Mouse (Mus musculus): ENCODE data around the gene Ubb. TPM values are rescaled to one million over a fixed set of nuclear protein-coding genes. Genes with fewer than 3 reads are reported as not detected.

Ubb gene
- polyA plus RNA-seq, 1 experiment from 2014 or later: 3,178 TPM

DNA sequence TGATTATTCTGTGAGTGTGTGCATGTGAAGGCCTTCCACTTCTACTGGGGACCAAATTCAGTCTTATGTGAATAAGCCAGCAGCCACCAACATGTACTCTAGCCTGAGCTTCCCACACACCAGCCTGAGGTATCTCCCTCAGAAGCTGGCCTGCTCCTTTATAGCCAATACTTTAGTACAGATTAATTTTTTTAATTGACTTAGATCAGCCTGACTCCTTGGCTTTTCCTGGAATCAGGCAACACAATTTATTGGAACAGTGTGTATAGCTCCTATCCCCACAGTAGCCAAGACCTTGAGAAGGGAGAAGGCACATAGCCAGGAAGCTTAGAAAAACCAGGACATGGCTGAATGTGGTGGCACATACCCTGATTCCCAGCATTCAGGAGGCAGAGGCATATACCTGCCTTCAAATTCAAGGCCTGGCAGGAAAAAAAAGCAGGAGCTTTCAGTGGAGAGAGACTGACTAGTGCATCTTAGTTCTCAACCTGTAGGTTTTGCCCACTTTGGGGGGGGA is 5.0 kb downstream of the Ubb start:
- Histone ChIP-seq H3K4me2 (replicated peaks; ENCODE audit: low read depth, low read length) (no peak overlapping the region), H3K27ac (ENCODE audit: low read depth, low read length) (0 out of 2 replicates have a peak overlapping the region, but pooled peaks have one; percentile 13), H3K9ac (ENCODE audit: low read depth, low read length) (no peak overlapping the region), H3K27me3 (ENCODE audit: control insufficient read depth, insufficient read depth, low read length) (no peaks in the 10 kb centered on the region), H3K9me3 (ENCODE audit: control insufficient read depth, low read length) (no peaks in the 10 kb centered on the region), H3K36me3 (ENCODE audit: control insufficient read depth, insufficient read depth, low read length) (peaks cover 26% of the 10 kb centered on the region), H3K4me3 (ENCODE audit: low read length) (no peak overlapping the region), H3K4me1 (ENCODE audit: control insufficient read depth, insufficient read depth, low read length) (peaks cover 20% of the 10 kb centered on the region)
- ATAC-seq (ENCODE audit: low FRiP score, low TSS enrichment): no peak

DNA sequence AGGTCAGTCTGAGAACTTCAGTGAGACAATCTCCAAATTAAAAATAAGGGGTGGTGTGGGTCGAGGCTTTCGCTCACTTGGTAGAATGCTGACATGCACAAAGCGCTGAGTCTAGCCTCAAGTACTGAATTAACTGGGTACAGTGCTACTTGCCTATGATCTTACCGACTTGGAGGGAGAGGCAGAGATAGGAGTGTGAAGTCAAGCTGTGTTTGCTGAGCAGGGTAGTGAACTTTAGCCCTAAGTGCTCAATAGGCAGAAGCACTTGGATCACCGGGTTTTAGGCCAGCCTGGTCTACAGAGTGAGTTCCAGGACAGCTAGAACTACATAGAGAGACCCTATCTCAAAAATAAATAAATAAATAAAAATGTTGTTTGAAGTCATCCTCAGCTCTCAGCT is 6.2 kb downstream of the Ubb start:
- Histone ChIP-seq H3K36me3 (ENCODE audit: control insufficient read depth, insufficient read depth, low read length) (peaks cover 26% of the 10 kb centered on the region), H3K9me3 (ENCODE audit: control insufficient read depth, low read length) (no peaks in the 10 kb centered on the region), H3K4me3 (ENCODE audit: low read length) (no peak overlapping the region), H3K4me1 (ENCODE audit: control insufficient read depth, insufficient read depth, low read length) (peaks cover 20% of the 10 kb centered on the region), H3K27me3 (ENCODE audit: control insufficient read depth, insufficient read depth, low read length) (no peaks in the 10 kb centered on the region), H3K4me2 (replicated peaks; ENCODE audit: low read depth, low read length) (no peak overlapping the region), H3K27ac (ENCODE audit: low read depth, low read length) (no peak overlapping the region), H3K9ac (ENCODE audit: low read depth, low read length) (no peak overlapping the region)
- WGBS: 68% methylated on average over 5 of the region's 5 CpGs
- no peak for ATAC-seq (ENCODE audit: low FRiP score, low TSS enrichment)

- Histone ChIP-seq H3K27ac (ENCODE audit: low read depth, low read length) (no peak overlapping the region), H3K4me2 (replicated peaks; ENCODE audit: low read depth, low read length) (no peak overlapping the region)
- ATAC-seq (ENCODE audit: low FRiP score, low TSS enrichment): no peak
These were observed 7.2 kb downstream of the Ubb start for GRCm38 (mm10) chr11:62558152-62558551.

DNA sequence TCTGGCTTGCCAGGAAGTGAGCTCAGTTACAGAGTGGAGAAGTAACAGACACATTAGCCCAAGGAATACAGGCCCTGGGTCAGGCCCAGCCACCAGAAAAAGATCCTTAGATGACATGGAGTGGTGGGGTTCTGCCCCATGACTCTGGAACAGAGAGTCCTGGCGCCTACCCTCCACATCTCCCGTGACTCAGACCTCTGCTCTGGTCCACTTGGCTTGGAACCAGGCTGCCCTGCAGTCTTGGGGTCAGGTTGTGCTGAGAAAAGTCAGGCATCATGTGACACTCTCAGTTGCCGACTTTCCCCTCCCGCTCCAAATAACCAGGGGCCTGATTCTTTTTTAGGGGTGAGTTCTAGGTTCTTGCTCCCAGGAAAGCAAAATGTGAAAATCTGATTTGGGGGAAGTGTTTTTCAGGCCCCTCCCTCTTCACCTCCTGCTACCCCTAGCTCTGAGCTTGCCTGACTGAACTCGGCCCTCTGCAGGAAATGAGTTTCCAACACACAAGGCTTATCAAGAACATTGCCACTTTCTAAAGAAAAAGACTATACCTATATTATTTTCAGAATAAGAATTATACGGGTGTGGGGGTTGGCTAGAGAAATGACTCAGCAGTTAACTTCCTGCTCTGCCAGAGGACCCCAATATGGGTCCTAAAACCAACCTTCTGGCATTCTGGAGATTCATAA is 8.1 kb downstream of the Ubb start:
- H3K4me3 ChIP-seq (ENCODE audit: low read length): no peak overlapping the region
- WGBS: 28% methylated on average over 6 of the region's 6 CpGs
- 0 out of 2 replicates have a peak, but pooled peaks have one; percentile 25 for ATAC-seq (ENCODE audit: low FRiP score, low TSS enrichment)

More at GRCm38 (mm10) chr11:62558152-62558551, 7.2 kb downstream of the Ubb start:
- peaks cover 24% of the 10 kb centered on the region for H3K36me3 ChIP-seq (ENCODE audit: control insufficient read depth, insufficient read depth, low read length)
- WGBS: 59% methylated on average over 2 of the region's 2 CpGs
- peaks cover 20% of the 10 kb centered on the region for H3K4me1 ChIP-seq (ENCODE audit: control insufficient read depth, insufficient read depth, low read length)
- H3K4me3 ChIP-seq (ENCODE audit: low read length): no peak overlapping the region
- no peaks in the 10 kb centered on the region for H3K27me3 ChIP-seq (ENCODE audit: control insufficient read depth, insufficient read depth, low read length)
- H3K9me3 ChIP-seq (ENCODE audit: control insufficient read depth, low read length): no peaks in the 10 kb centered on the region
- no peak overlapping the region for H3K9ac ChIP-seq (ENCODE audit: low read depth, low read length)

DNA sequence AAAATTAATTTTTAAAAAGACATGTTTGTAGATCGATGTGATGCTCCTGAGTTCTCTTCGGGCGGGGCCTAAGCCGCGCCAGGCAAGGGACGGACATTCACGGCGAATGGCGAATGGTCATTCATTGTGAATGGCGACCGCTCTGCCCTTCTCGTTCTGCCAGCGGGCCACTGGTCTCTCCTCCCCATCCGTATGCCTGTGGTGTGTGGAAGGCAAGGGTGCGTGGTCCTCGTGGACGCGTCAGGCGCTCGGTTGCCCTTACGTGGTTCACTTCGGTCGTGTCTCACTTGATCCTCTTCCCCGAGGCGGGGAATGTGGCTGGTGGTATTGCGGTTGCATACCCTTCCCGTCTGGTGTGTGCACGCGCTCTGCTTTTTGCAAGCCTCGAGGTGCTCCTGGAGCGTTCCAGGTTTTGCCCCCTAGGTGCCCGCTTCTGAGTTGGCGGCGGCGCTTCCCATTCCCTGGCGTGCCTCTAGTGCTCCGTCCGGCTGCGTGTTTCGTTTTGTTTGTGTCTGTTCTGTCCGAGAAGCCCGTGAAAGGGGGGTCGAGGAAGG is 9.6 kb downstream of the Ubb start:
- H3K27me3 ChIP-seq (ENCODE audit: control insufficient read depth, insufficient read depth, low read length): no peaks in the 10 kb centered on the region
- 37% methylated on average over 43 of the region's 43 CpGs for WGBS
- H3K9ac ChIP-seq (ENCODE audit: low read depth, low read length): peak overlapping the region; percentile 35; the same call in 1 of the 2 replicates
- peak overlapping the region; percentile 22 for H3K4me3 ChIP-seq (ENCODE audit: low read length)
- ATAC-seq (ENCODE audit: low FRiP score, low TSS enrichment): no peak
- no peak overlapping the region for H3K27ac ChIP-seq (ENCODE audit: low read depth, low read length)
- no peaks in the 10 kb centered on the region for H3K9me3 ChIP-seq (ENCODE audit: control insufficient read depth, low read length)
- H3K4me2 ChIP-seq (replicated peaks; ENCODE audit: low read depth, low read length): peak overlapping the region; percentile 50
- H3K36me3 ChIP-seq (ENCODE audit: control insufficient read depth, insufficient read depth, low read length): no peaks in the 10 kb centered on the region
- H3K4me1 ChIP-seq (ENCODE audit: control insufficient read depth, insufficient read depth, low read length): peaks cover 3% of the 10 kb centered on the region; the same call in 1 of the 2 replicates

More for the DNA sequence above, 8.1 kb downstream of the Ubb start:
- Histone ChIP-seq H3K4me2 (replicated peaks; ENCODE audit: low read depth, low read length) (no peak overlapping the region), H3K4me1 (ENCODE audit: control insufficient read depth, insufficient read depth, low read length) (peaks cover 17% of the 10 kb centered on the region), H3K36me3 (ENCODE audit: control insufficient read depth, insufficient read depth, low read length) (peaks cover 14% of the 10 kb centered on the region; the same call in 1 of the 2 replicates), H3K27ac (ENCODE audit: low read depth, low read length) (no peak overlapping the region), H3K27me3 (ENCODE audit: control insufficient read depth, insufficient read depth, low read length) (no peaks in the 10 kb centered on the region), H3K9me3 (ENCODE audit: control insufficient read depth, low read length) (no peaks in the 10 kb centered on the region), H3K9ac (ENCODE audit: low read depth, low read length) (0 out of 2 replicates have a peak overlapping the region, but pooled peaks have one; percentile 13)

DNA sequence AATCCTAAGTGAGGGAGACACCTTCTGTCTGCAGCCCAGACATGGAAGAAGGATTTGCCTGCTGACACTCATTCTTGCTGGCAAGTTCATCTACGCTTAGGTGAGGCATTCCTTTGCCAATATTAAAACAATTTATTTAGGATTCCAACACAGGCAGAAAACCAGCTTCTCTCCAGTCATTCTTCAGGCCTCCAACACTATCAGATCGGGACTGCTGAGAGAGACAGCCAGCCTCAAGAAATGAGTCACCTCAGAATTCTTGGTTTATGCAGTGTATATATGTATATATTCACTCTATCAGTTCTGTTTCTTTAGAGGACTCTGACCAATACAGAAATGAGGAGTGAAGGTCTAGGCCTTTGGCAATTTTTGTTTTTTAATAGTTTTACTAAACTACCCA is 12.6 kb downstream of the Ubb start:
- Histone ChIP-seq H3K36me3 (ENCODE audit: control insufficient read depth, insufficient read depth, low read length) (no peaks in the 10 kb centered on the region), H3K4me3 (ENCODE audit: low read length) (no peak overlapping the region), H3K4me1 (ENCODE audit: control insufficient read depth, insufficient read depth, low read length) (peaks cover 3% of the 10 kb centered on the region; the same call in 1 of the 2 replicates), H3K9ac (ENCODE audit: low read depth, low read length) (no peak overlapping the region), H3K27me3 (ENCODE audit: control insufficient read depth, insufficient read depth, low read length) (no peaks in the 10 kb centered on the region), H3K27ac (ENCODE audit: low read depth, low read length) (no peak overlapping the region), H3K4me2 (replicated peaks; ENCODE audit: low read depth, low read length) (no peak overlapping the region), H3K9me3 (ENCODE audit: control insufficient read depth, low read length) (no peaks in the 10 kb centered on the region)
- ATAC-seq (ENCODE audit: low FRiP score, low TSS enrichment): no peak
- WGBS: 85% methylated on average over 2 of the region's 2 CpGs

DNA sequence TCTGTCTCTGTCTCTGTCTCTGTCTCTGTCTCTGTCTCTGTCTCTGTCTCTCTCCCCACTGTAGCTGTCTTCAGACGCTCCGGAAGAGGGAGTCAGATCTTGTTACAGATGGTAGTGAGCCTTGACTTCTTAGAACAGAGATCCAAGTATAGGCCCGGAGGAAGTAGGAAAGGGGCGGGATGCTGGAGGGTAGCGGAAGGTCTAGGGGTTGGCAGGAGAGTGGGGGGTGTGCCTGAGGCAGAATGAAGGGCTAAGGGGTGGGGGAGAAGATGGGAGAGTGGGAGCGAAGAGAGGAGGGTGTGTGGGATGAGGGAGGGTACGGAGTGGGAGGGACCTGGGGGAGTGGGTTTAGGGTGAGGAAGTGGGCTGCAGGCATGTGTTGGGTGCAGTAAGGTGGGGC is 14.8 kb downstream of the Ubb start:
- Histone ChIP-seq H3K27me3 (ENCODE audit: control insufficient read depth, insufficient read depth, low read length) (no peaks in the 10 kb centered on the region), H3K27ac (ENCODE audit: low read depth, low read length) (no peak overlapping the region), H3K9ac (ENCODE audit: low read depth, low read length) (no peak overlapping the region), H3K9me3 (ENCODE audit: control insufficient read depth, low read length) (no peaks in the 10 kb centered on the region), H3K4me2 (replicated peaks; ENCODE audit: low read depth, low read length) (no peak overlapping the region), H3K4me1 (ENCODE audit: control insufficient read depth, insufficient read depth, low read length) (no peaks in the 10 kb centered on the region), H3K36me3 (ENCODE audit: control insufficient read depth, insufficient read depth, low read length) (no peaks in the 10 kb centered on the region), H3K4me3 (ENCODE audit: low read length) (no peak overlapping the region)
- 34% methylated on average over 7 of the region's 7 CpGs for WGBS
- peak; percentile 69; the same call in 1 of the 2 replicates for ATAC-seq (ENCODE audit: low FRiP score, low TSS enrichment)

GRCm38 (mm10) chr11:62566211-62566610 is 15.2 kb downstream of the Ubb start:
- Histone ChIP-seq H3K9me3 (ENCODE audit: control insufficient read depth, low read length) (no peaks in the 10 kb centered on the region), H3K4me3 (ENCODE audit: low read length) (no peak overlapping the region), H3K4me2 (replicated peaks; ENCODE audit: low read depth, low read length) (no peak overlapping the region), H3K4me1 (ENCODE audit: control insufficient read depth, insufficient read depth, low read length) (no peaks in the 10 kb centered on the region), H3K27ac (ENCODE audit: low read depth, low read length) (no peak overlapping the region), H3K27me3 (ENCODE audit: control insufficient read depth, insufficient read depth, low read length) (no peaks in the 10 kb centered on the region), H3K9ac (ENCODE audit: low read depth, low read length) (no peak overlapping the region), H3K36me3 (ENCODE audit: control insufficient read depth, insufficient read depth, low read length) (no peaks in the 10 kb centered on the region)
- WGBS: 63% methylated on average over 1 of the region's 1 CpGs
- ATAC-seq (ENCODE audit: low FRiP score, low TSS enrichment): no peak

DNA sequence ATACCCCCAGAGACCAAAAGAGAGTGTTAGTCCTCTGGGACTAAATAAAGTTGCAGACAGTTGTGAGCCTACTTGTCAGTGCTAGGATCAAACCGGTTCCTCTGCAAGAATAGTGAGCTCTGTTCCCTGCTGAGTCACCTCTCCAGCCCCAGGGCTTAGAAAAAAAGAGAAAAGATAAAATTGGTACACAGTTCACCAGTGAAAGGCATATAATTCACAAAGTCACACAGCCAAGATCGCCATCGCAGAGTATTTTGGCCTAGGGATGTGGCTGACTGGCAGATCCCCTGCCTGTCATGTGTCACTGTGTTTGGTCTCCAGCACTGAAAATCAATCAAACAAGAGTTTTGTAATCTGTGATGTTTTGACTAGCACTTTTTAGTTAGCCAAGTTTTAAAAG is 17.3 kb downstream of the Ubb start:
- ATAC-seq (ENCODE audit: low FRiP score, low TSS enrichment): no peak
- WGBS: 72% methylated on average over 3 of the region's 3 CpGs

More for the DNA sequence above, 17.3 kb downstream of the Ubb start:
- Histone ChIP-seq H3K4me2 (replicated peaks; ENCODE audit: low read depth, low read length) (no peak overlapping the region), H3K27me3 (ENCODE audit: control insufficient read depth, insufficient read depth, low read length) (no peaks in the 10 kb centered on the region), H3K27ac (ENCODE audit: low read depth, low read length) (no peak overlapping the region), H3K36me3 (ENCODE audit: control insufficient read depth, insufficient read depth, low read length) (no peaks in the 10 kb centered on the region), H3K4me3 (ENCODE audit: low read length) (no peak overlapping the region), H3K9ac (ENCODE audit: low read depth, low read length) (no peak overlapping the region), H3K9me3 (ENCODE audit: control insufficient read depth, low read length) (no peaks in the 10 kb centered on the region), H3K4me1 (ENCODE audit: control insufficient read depth, insufficient read depth, low read length) (no peaks in the 10 kb centered on the region)
